Mouse (Mus musculus) heart, postnatal 0 days (tissue): ENCODE measurements at regions not wholly inside any gene's neighbourhood (a gene's known extent, or its start where the extent isn't known, plus 50 kb on each side); places are given as distances from the start of the nearest gene placed in this dataset.

Experiments
- ATAC-seq: fragments of 200-750 bp; cut with Nextera tagmentation; 2 replicates; pipeline ENCODE4 v1.8.0; 2017; ENCODE audit warnings: low read depth, moderate number of reproducible peaks, moderate library complexity; ENCODE audit not compliant: insufficient read depth
- DNase-seq: peaks from one replicate; pipeline ENCODE4 v3.0.0-alpha.2; 2016; ENCODE audit warnings: low spot score
- H3K27ac ChIP-seq: fragments of 300-500 bp; sonication (generic); 2 replicates; pipeline ENCODE4 v1.5.1; 2014; ENCODE audit warnings: low read depth, mild to moderate bottlenecking
- H3K27me3 ChIP-seq: fragments of 300-500 bp; sonication (generic); 2 replicates; pipeline ENCODE4 v1.6.1; 2014; ENCODE audit warnings: low read length, mixed read lengths; ENCODE audit not compliant: control insufficient read depth, insufficient read depth
- H3K36me3 ChIP-seq: fragments of 300-500 bp; sonication (generic); replicated peaks from 2 replicates; pipeline ENCODE4 v1.6.1; 2014; ENCODE audit warnings: low read length, mixed read lengths; ENCODE audit not compliant: control insufficient read depth, insufficient read depth
- H3K4me1 ChIP-seq: fragments of 300-500 bp; sonication (generic); 2 replicates; pipeline ENCODE4 v1.6.1; 2014; ENCODE audit warnings: antibody characterized with exemption; ENCODE audit not compliant: control insufficient read depth, insufficient read depth
- H3K4me2 ChIP-seq: fragments of 300-500 bp; sonication (generic); 2 replicates; pipeline ENCODE4 v1.6.1; 2014; ENCODE audit warnings: low read depth, mild to moderate bottlenecking, low read length, moderate library complexity
- H3K4me3 ChIP-seq: fragments of 300-500 bp; sonication (generic); 2 replicates; pipeline ENCODE4 v1.5.1; 2014; ENCODE audit warnings: low read depth, low read length
- H3K9ac ChIP-seq: fragments of 300-500 bp; sonication (generic); replicated peaks from 2 replicates; pipeline ENCODE4 v1.6.1; 2014; ENCODE audit warnings: low read depth, low read length, mixed read lengths
- H3K9me3 ChIP-seq: fragments of 300-500 bp; sonication (generic); replicated peaks from 2 replicates; pipeline ENCODE4 v1.6.1; 2016; ENCODE audit warnings: low read length; ENCODE audit not compliant: control insufficient read depth
- CTCF ChIP-seq: IDR thresholded peaks from 2 replicates; pipeline ENCODE4 v1.5.1; 2016; ENCODE audit warnings: antibody characterized with exemption, control low read depth, low read depth
- EP300 ChIP-seq: IDR thresholded peaks from 2 replicates; pipeline ENCODE4 v1.6.1; 2016; ENCODE audit warnings: antibody characterized with exemption, low read depth
- WGBS: fragments of 180-500 bp; shearing (Covaris S2); extraction: QIAGEN DNeasy Blood & Tissue Kit; methylation state at CpG from one replicate; pipeline ENCODE4 v1.1.7; 2014; 5-methylcytosine and 5-hydroxymethylcytosine counted together

GRCm38 (mm10) chr5:43152881-43153280, 80.1 kb upstream of the Cpeb2 start:
- Histone ChIP-seq H3K4me1 (peaks cover 3% of the 10 kb centered on the region; the same call in 1 of the 2 replicates), H3K27me3 (no peaks in the 10 kb centered on the region), H3K36me3 (no peaks in the 10 kb centered on the region), H3K4me2 (no peak overlapping the region), H3K9ac (no peak overlapping the region), H3K9me3 (no peaks in the 10 kb centered on the region), H3K27ac (no peak overlapping the region), H3K4me3 (no peak overlapping the region)
- TF ChIP-seq CTCF (no peak), EP300 (no peak)
- DNase-seq (no peak), ATAC-seq (no peak)
- 35% methylated on average over 1 of the region's 1 CpGs for WGBS

GRCm38 (mm10) chr5:43156771-43157170, 76.2 kb upstream of the Cpeb2 start:
- no peak overlapping the region for H3K4me3 ChIP-seq
- no peaks in the 10 kb centered on the region for H3K9me3 ChIP-seq
- no peaks in the 10 kb centered on the region for H3K27me3 ChIP-seq
- no peak overlapping the region for H3K4me2 ChIP-seq
- no peak for TF ChIP-seq CTCF
- TF ChIP-seq EP300 = no peak
- peaks cover 3% of the 10 kb centered on the region; the same call in 1 of the 2 replicates for H3K4me1 ChIP-seq
- DNase-seq (no peak), ATAC-seq (no peak)
- WGBS = 83% methylated on average over 3 of the region's 3 CpGs
- H3K27ac ChIP-seq = no peak overlapping the region
- H3K9ac ChIP-seq = no peak overlapping the region
- H3K36me3 ChIP-seq = no peaks in the 10 kb centered on the region

- H3K4me1 ChIP-seq = no peaks in the 10 kb centered on the region
- TF ChIP-seq CTCF = no peak
- TF ChIP-seq EP300 = no peak
- no peaks in the 10 kb centered on the region for H3K36me3 ChIP-seq
- 72% methylated on average over 6 of the region's 6 CpGs for WGBS
- H3K9ac ChIP-seq = no peak overlapping the region
- H3K27ac ChIP-seq = no peak overlapping the region
- H3K4me2 ChIP-seq = no peak overlapping the region
- no peak for ATAC-seq
- H3K9me3 ChIP-seq = no peaks in the 10 kb centered on the region
- no peak for DNase-seq
- H3K4me3 ChIP-seq = no peak overlapping the region
- H3K27me3 ChIP-seq = no peaks in the 10 kb centered on the region
Measured at GRCm38 (mm10) chr5:43160140-43160539, 72.8 kb upstream of the Cpeb2 start.

GRCm38 (mm10) chr5:43181475-43181874, 51.5 kb upstream of the Cpeb2 start:
- TF ChIP-seq EP300 = no peak
- TF ChIP-seq CTCF = no peak
- no peak for ATAC-seq

More at GRCm38 (mm10) chr5:43181475-43181874, 51.5 kb upstream of the Cpeb2 start:
- Histone ChIP-seq H3K27ac (no peak overlapping the region), H3K9me3 (no peaks in the 10 kb centered on the region), H3K4me1 (no peaks in the 10 kb centered on the region), H3K27me3 (no peaks in the 10 kb centered on the region), H3K36me3 (no peaks in the 10 kb centered on the region), H3K9ac (no peak overlapping the region), H3K4me2 (no peak overlapping the region), H3K4me3 (no peak overlapping the region)
- WGBS = 86% methylated on average over 8 of the region's 8 CpGs
- DNase-seq = no peak
